Mouse (Mus musculus) yolk sac, embryonic 10.5 days (tissue): ENCODE results near the gene Npl.
"Not testable (repeated sequence)": the region's sequence is repeated elsewhere in the genome, so short reads cannot be mapped to it uniquely, and the experiment has no call there.

Experiments
- DNase-seq: peaks from one replicate; pipeline ENCODE4 v3.0.0-alpha.2; 2017; ENCODE audit warnings: low spot score

The Npl gene

DNA sequence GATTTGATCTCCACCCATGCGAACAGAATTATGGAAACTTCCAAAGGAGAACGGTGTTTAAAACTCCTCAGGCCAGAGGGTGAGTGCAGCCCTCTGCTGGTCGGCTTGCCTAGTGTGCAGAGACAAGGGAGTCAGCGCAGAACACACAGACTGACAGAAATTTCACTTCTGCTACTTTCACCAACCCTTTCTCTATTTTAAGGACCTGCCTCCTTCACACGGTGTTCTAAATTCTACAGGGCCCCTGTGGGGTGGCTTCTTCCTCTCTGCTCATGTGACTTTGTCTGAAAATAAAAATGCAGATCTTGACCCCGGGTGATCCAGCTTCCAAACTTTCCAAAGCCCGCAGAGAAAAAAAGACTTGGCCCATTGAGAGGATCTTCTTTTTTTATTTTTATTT lies 60.7 kb downstream of the Npl start:
- DNase-seq, result no peak

DNA sequence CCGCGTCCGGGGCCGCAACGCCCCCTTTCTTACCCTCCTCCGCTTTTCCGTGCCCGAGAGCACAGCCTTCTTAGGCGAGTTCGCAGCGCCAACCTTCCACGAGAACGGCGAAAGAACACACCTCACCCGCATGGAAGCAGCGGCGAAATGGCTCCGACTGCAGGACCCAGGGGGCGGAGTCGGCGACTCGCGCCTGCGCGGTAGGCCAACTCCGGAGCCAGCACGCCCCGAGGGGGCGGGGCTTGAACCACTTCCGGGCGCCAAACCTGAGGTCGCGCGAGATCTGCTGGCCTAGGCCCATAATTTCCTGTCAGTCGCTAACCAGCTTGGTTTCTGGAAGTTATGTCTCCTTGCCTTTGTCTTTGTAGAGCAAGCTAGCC lies 62.4 kb downstream of the Npl start, which contains the start of gene Dhx9:
Gene Dhx9 (minus strand): TSS at position 161 of the 380 bp plus-strand sequence.
- DNase-seq, result peak; percentile 95

- DNase-seq, result peak; percentile 69
Measured at GRCm38 (mm10) chr1:153486767-153487499, 62.9 kb downstream of the Npl start.

DNA sequence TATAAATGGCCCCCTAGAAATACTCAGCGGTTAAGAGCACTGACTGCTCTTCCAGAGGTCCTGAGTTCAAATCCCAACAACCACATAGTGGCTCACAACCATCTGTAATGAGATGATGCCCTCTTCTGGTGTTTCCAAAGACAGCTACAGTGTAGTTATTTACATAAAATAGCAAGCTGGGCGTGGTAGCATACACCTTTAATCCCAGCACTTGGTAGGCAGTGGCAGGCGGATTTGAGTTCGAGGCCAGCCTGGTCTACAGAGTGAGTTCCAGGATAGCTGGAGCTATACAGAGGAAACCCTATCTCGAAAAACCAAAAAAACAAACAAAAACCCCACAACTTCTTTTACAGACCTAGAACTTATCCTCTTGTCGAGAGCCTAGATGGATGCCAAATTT lies 63.7 kb downstream of the Npl start:
- not testable (repeated sequence) for DNase-seq

- no peak for DNase-seq
Measured at GRCm38 (mm10) chr1:153485201-153485796, 64.5 kb downstream of the Npl start.

DNA sequence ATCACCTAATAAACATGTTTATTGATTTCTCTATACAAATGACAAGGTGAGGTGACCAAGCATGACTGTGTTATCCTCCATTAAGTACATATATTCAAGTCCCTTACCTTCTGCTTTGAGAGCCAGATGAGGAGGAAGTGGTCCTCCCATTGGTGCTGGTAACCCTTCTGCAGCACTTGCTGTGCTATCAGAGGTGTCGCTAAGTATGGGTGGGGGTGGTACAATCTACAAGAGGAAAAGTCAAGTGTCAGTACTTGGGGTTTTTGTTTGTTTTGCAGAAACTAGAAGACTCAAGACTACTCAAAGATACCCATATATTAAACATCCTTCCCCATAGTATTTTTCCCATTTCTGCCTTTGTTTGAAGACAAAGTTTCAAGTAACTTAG lies 68.8 kb downstream of the Npl start:
- no peak for DNase-seq

DNA sequence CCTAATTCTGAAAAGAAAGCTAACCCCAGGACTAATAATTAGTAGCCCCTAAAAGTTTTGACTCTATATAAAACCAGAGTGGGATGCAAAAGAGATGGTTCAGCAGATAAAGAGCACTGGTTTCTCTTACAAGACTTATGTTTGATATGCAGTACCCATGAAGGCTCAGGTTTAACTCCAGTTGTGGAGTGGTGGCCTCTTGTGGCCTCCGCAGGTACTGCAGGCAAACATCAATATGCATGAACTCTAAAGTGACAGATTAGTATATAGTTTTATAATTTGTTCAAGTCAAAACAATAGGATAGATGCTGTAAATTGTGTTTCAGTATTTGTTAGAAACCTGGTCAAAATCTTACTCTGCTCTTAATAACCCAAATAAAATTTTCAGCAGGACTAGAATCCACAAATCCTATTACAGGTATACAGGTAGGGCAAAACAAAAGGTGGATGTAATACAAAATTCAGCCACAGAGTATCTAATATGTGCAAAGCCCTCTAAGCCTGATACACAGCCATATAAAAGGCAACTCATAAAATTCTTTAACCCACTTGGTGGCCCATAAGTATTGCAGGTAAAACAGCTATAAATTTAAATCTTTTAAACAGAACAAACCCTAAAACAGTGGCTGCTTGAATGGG lies 69.3 kb downstream of the Npl start:
- DNase-seq, result peak; percentile 27

- no peak for DNase-seq
Measured at GRCm38 (mm10) chr1:153479296-153479695, 70.5 kb downstream of the Npl start.

- DNase-seq, result no peak
Measured at GRCm38 (mm10) chr1:153461796-153462195, 88.0 kb downstream of the Npl start.

- no peak for DNase-seq
Measured at GRCm38 (mm10) chr1:153456137-153456536, 93.7 kb downstream of the Npl start.

DNA sequence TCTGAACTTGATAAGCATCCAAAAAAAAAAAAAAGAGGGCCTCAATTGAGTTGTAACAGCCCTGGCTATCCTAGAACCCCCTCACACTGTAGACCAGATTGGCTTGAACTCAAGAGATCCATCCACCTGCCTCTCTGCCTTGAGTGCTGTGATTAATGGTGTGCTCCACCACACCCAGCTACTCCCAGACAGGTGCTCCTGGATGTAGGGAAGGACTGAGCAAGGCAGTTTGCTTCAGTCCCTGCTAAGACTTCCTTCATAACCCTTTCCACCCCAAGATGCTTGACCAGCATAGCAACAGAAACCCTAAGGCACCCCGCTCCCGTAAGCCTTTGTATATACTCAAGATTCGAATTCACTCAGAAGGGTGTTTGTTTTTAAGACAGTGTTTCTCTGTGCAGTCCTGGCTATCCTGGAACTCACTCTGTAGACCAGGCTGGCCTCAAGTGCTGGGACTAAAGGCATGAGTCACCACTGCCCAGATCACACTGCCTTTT lies 96.7 kb downstream of the Npl start:
- no peak for DNase-seq
